Mouse (Mus musculus) MN1 (cell line): ENCODE measurements around the gene Tmem97.

Experiments
- DNase-seq: peaks from one replicate; pipeline ENCODE4 v3.0.0-alpha.2; 2016; ENCODE audit warnings: low spot score

The Tmem97 gene

DNA sequence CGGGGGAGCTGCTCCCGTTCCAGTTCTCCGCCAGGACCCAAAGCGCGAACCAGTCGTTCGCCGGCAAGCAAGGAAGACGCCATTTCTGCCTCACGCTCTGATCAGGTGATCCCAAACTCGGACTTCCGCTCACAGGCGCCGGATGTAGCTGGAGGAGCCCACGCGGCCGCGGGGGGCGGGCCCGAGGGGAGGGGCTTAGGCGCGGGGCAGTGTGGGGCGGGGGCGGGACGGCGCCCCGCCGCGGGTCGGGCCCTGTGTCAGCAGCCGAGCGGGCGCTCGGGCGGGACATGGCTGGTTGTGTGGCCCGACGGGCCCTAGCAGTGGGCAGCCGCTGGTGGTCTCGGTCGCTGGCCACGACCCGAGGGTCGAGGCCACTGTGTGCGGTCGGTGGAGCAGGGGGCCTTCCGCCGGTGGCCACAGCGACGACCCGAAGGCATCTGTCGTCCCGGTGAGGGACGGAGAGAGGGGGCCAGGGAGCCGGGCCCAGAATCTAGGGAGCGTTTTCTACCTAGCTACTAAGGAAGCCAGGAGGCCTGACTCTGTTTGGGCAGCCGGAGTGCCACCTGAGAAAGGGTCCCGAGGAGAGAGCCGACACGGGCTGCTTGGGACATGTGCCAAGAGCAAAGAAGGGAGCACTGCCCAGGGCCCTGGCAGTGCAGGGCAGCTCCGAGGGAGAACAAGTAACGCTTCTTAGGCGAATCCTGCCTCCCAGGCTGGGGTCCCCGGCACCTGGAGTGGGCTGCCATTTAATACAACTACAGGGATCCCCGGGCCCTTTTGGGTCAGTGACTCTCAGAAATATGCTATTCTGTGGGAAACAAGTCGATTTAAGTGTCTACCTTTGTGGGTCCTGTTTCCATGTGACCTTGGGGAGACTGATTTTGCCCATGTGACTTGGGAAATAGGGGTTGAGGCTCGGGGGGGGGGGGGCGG lies 38.3 kb downstream of the Tmem97 start, which contains the start of the genes Tmem199 and Poldip2:
Tmem199 (minus strand) TSS at position 148 of the 933 bp plus-strand sequence.
Poldip2 (plus strand) TSS at position 169 of the 933 bp plus-strand sequence.
- peak; percentile 94 for DNase-seq

DNA sequence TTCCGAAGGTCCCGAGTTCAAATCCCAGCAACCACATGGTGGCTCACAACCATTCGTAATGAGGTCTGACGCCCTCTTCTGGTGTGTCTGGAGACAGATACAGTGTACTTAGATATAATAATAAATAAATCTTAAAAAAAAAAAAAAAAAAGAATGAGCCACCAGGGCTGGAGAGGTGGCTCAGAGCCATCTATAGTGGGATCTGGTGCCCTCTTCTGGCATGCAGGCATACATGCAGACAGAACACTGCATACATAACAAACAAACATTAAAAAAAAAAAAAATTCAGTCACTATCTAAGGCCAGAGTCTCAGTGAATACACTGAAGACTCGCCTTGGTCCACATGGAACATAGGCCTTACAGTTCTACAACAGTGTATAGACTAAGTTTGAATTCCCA lies 41.4 kb downstream of the Tmem97 start:
- DNase-seq = peak; percentile 35

DNA sequence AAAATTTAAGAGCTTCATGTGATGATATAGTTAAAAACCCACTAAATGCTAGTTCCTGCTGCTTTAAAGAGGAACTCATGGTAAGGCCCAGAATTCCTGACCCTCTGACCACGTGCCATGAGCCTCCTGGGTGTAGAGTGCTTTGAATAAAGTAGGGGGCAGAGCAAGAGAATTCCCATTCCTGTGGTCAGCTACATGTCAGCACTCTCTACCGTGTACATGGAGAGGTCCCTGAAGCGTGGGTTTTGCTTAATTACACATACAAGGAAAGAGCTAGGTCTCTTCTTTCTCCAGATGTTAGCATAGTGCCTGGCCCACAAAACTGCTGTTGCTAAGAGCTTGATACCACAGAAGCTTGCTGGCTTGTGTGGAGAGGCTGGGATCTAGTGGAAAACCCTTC lies 45.1 kb downstream of the Tmem97 start:
- no peak for DNase-seq

DNA sequence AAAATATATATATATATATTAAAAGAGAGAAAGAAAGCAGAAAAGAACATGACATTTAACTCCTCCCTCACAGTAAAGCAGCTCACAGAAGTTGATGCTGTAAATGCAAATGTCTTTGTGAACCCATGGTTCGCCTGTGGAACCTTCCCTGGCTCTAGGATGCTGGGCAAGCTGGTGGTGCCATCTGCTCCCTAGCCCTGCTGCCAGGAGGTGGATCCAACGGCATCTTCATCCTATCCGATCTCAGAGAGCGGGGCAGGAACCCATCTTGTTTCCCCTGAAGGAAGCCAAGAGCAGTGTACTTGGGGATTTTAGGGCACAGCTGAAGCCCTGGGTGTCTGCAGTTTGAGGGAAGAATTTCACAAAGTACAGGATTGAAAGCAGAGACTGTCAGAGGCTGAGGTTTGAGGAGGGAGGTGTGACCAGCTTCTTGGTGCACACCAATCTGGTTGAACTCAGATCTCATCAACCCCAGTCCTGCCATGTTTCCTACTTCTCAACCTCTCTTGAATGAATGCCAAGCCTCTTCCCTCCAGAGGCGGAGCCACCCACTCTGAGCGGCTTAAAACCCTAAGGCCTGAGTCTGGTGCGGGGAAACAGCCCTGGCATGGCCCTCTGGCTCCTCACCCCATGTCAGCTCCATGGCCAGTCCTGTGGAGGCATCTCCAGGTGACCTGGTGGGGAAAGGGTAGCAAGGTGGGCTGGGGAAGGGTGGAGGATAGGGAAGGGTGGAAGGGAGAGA lies 47.5 kb downstream of the Tmem97 start, which contains the start of gene Sebox:
Sebox (plus strand) TSS at position 539 of the 742 bp plus-strand sequence.
- peak; percentile 20 for DNase-seq

DNA sequence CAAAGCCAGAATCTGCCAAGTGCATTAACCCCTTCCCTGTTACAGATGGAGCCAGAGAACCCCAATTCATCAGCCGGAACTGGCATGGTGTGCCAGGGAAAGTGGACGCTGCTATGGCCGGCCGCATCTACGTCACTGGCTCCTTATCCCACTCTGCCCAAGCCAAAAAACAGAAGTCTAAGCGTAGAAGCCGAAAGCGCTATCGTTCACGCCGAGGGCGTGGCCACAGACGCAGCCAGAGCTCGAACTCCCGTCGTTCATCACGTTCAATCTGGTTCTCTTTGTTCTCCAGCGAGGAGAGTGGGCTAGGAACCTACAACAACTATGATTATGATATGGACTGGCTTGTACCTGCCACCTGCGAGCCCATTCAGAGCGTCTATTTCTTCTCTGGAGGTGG lies 49.0 kb downstream of the Tmem97 start:
- DNase-seq = no peak

DNA sequence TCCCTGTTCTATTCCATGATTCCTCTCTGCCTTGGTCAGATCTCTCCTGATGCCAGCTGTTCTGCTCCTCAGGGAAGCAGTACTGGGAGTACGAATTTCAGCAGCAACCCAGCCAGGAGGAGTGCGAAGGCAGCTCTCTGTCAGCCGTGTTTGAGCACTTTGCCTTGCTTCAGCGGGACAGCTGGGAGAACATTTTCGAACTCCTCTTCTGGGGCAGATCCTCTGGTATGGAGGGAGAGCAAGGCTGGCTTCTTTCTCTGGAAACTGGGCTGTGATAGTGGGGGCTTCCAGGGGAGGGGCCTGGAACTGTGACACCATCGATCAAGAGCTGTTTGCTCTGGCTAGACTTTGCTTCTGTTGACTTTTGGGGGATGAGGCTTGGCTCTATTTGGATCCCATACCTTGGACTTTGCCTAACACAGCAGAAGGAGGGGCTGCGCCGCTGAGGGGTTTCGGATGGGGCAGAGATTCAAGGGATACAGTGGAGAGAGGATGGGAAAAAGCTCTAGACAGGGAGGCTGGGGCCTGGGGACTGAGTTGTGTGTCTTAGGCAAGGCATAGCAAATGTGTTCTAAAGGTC lies 49.9 kb downstream of the Tmem97 start:
- DNase-seq = no peak

DNA sequence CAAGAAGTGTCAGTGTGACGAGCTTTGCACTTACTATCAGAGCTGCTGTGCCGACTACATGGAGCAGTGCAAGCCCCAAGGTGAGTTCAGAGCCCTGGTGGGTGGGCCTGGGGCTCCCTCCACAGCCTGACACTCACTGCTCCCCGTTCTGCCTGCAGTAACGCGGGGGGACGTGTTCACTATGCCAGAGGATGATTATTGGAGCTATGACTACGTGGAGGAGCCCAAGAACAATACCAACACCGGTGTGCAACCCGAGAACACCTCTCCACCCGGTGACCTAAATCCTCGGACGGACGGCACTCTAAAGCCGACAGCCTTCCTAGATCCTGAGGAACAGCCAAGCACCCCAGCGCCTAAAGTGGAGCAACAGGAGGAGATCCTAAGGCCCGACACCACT lies 51.0 kb downstream of the Tmem97 start:
- DNase-seq = no peak

DNA sequence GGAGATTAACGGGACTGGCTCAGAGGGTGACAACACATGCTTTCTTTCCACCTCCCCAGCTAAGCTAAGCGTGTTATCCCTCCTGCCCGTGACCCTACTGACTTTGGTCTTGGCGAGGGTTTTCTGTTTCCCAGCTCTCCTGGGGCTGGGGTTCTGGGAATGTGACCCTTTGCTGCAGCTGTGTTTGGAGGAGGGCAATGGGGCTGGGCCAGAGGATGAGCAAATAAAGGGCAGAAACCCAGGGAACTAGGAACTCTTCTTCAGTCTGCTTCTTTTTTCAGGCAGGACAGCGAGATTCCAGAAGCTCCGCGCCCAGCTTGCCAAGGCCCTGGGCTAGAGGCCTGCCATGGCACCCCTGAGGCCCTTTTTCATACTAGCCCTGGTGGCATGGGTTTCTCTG lies 51.6 kb downstream of the Tmem97 start, which contains the start of gene Vtn:
Vtn (plus strand) TSS at position 88 of the 400 bp plus-strand sequence.
- DNase-seq = no peak

DNA sequence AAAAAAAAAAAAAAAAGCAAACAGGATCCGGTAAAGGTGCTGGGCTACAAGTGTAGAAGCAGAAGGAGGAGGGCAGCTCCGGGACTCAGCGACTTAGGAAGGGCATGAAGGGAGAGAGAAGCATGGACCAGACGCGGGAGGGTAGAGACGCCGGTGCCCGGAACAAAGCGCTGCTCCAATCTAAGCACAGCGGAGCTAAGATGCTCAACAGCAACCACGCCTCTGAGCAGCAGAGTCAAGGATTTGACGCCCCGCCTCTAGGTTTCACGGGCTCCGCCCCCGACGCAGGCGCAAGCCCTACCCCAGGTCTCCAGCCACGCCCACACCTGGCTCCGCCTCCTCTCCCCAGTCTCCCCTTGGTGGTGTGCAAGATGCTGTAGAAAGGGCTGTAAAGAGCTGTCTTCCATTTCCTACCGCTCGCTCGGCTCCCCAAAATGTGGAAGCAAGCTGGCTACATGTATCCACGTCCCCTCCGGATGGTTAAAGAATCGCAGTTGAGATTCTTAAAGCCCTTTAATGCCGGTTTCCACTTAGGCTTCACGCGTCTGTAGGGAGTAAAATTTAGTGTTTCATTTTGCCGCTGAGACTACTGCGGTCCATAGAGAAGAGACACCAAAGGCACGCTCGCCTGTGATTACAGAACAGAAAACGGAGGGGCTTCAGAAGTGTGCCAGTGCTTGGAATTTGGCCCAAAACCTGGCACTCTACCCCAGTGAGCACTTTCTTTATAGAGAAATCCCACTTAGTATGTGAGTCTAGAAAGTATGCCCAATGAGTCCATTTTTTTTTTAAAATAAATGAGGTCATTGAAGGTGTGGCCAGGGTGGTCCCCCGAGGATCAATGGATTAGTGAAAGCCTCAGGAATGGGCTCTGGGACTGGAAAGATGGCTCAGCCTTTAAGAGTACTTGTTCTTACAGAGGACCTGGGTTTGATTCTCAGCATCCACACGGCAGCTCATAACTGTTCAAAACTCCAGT lies 52.7 kb downstream of the Tmem97 start, which contains the start of gene Sarm1:
Sarm1 (minus strand) TSS at position 211 of the 979 bp plus-strand sequence.
- peak; percentile 97 for DNase-seq

DNA sequence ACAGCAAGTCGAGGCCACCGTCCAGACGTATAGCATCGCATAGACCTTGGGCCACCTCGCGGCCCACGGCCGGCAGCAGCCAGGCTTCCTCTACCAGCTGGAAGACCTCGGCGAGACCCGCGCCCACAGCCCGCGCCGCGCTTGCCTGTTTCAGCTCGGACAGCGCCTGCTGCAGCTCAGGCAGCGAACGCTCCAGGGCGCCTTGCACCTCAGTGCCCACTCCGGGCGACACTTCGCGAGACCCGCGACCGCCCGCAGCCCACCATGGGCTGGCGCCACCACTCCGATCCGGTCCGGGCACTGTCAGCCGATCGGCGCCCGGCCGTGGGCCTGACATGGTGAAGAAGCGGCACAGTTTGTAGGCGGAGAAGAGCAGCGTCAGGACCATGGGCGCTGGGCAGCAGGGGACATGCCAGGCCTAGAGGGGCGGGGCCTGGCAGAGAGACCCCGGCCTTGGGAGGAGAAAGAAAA lies 53.5 kb downstream of the Tmem97 start:
- peak; percentile 73 for DNase-seq

DNA sequence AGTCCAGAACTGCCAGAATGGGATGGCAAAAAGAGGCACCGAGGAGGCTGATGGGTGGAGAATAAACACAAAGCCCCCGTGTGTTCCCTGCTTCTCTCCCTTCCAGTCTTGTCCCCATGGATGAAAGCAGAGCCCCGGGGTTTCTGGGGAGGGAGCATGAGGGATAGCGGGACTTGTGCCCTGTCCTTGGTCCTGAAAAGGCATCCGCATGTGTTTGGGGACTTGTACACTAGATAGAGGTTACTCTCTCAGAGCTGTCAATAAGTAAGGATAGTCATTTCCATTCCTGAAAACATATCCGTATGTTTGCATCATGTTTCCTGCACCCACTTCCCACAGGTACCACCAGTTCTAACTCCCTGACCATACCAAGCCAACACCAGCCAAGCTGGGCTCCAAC lies 54.7 kb downstream of the Tmem97 start:
- no peak for DNase-seq
